Mouse (Mus musculus) ovary, postnatal 10 days (tissue): ENCODE measurements around the gene Ces3a.
"Not testable (repeated sequence)": the region's sequence is repeated elsewhere in the genome, so short reads cannot be mapped to it uniquely, and the experiment has no call there.

Experiments used
- DNase-seq: peaks from one replicate; pipeline ENCODE4 v3.0.0; 2022; ENCODE audit warnings: low spot score

Gene Ces3a

GRCm38 (mm10) chr8:105102101-105102785, 53.8 kb downstream of the Ces3a start:
- DNase-seq: not testable (repeated sequence)

GRCm38 (mm10) chr8:105103701-105104100, 55.3 kb downstream of the Ces3a start:
- not testable (repeated sequence) for DNase-seq

DNA sequence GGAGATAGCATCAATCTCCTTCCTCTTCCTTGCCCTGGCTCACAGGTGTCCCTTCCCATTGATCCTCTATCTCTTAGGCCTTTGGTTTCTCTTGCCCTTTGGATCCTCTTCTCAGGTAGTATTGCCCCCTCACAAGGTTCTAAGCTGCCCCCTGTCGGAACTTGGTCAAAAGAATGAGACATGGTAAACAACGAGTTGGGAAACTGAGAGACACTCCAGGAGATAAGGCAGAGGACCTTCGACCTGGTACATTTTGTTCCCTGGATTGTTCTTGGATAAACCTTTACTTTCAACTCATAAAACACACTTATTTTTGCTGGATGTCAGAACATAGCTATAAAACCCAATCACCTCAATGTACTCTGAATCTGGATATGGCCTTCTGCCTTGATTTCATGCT, 55.8 kb downstream of the Ces3a start:
- DNase-seq: no peak
